Mouse (Mus musculus): Measurements from ENCODE around the gene Tex36. TPM values are rescaled to one million over a fixed set of nuclear protein-coding genes. Genes with fewer than 3 reads are reported as not detected.

The Tex36 gene
- total RNA-seq (2014; rRNA removed; ENCODE audit: low replicate concordance) (not detected in 2 replicates), polyA plus RNA-seq (2015; fragmentation: Nextera tagmentation; extraction: Ambion mirVana) (not detected in 2 replicates)

GRCm38 (mm10) chr7:133602058-133602457 is at the start of gene Tex36:
Gene Tex36 (minus strand): TSS chr7:133602158.
- Histone ChIP-seq H3K27ac (ENCODE audit: low read depth) (no peak within 1 kb of the TSS), H3K9ac (replicated peaks; ENCODE audit: low read depth, low read length) (no peak within 1 kb of the TSS), H3K4me3 (ENCODE audit: low read depth, low read length) (no peak within 1 kb of the TSS), H3K27me3 (ENCODE audit: control insufficient read depth, insufficient read depth, low read length) (no peaks in the 10 kb centered on the region), H3K4me1 (ENCODE audit: control insufficient read depth, insufficient read depth) (no peaks in the 10 kb centered on the region), H3K4me2 (ENCODE audit: low read depth, low read length) (no peak within 1 kb of the TSS), H3K36me3 (replicated peaks; ENCODE audit: control insufficient read depth, insufficient read depth, low read length) (no peaks in the 10 kb centered on the region), H3K9me3 (replicated peaks; ENCODE audit: control insufficient read depth, low read length) (no peaks in the 10 kb centered on the region)
- ATAC-seq (ENCODE audit: insufficient read depth, low read depth), result no peak
- TF ChIP-seq CTCF (IDR thresholded peaks at IDR 0.05; ENCODE audit: low read depth) (no peak), EP300 (IDR thresholded peaks at IDR 0.05; ENCODE audit: low read depth) (no peak)
- 37% methylated on average over 2 of the region's 2 CpGs for WGBS
- DNase-seq (ENCODE audit: low spot score), result no peak

GRCm38 (mm10) chr7:133645716-133646115 is 43.8 kb upstream of the Tex36 start:
- H3K27ac ChIP-seq (ENCODE audit: low read depth), result no peak overlapping the region
- ATAC-seq (ENCODE audit: insufficient read depth, low read depth), result no peak
- DNase-seq (ENCODE audit: low spot score), result no peak
- H3K4me2 ChIP-seq (ENCODE audit: low read depth, low read length), result no peak overlapping the region
- H3K9me3 ChIP-seq (replicated peaks; ENCODE audit: control insufficient read depth, low read length), result no peaks in the 10 kb centered on the region
- H3K4me3 ChIP-seq (ENCODE audit: low read depth, low read length), result no peak overlapping the region
- peaks cover 93% of the 10 kb centered on the region for H3K36me3 ChIP-seq (replicated peaks; ENCODE audit: control insufficient read depth, insufficient read depth, low read length)
- H3K4me1 ChIP-seq (ENCODE audit: control insufficient read depth, insufficient read depth), result no peaks in the 10 kb centered on the region
- WGBS, result 90% methylated on average over 6 of the region's 6 CpGs
- TF ChIP-seq EP300 (IDR thresholded peaks at IDR 0.05; ENCODE audit: low read depth), result no peak
- no peak for TF ChIP-seq CTCF (IDR thresholded peaks at IDR 0.05; ENCODE audit: low read depth)
- H3K27me3 ChIP-seq (ENCODE audit: control insufficient read depth, insufficient read depth, low read length), result no peaks in the 10 kb centered on the region
- no peak overlapping the region for H3K9ac ChIP-seq (replicated peaks; ENCODE audit: low read depth, low read length)

GRCm38 (mm10) chr7:133638821-133639220 is 36.9 kb upstream of the Tex36 start:
- H3K27me3 ChIP-seq (ENCODE audit: control insufficient read depth, insufficient read depth, low read length), result no peaks in the 10 kb centered on the region
- H3K4me2 ChIP-seq (ENCODE audit: low read depth, low read length), result peak overlapping the region; percentile 96
- WGBS, result 89% methylated on average over 13 of the region's 13 CpGs
- ATAC-seq (ENCODE audit: insufficient read depth, low read depth), result no peak
- H3K9ac ChIP-seq (replicated peaks; ENCODE audit: low read depth, low read length), result no peak overlapping the region
- no peak for DNase-seq (ENCODE audit: low spot score)
- no peaks in the 10 kb centered on the region for H3K9me3 ChIP-seq (replicated peaks; ENCODE audit: control insufficient read depth, low read length)
- H3K36me3 ChIP-seq (replicated peaks; ENCODE audit: control insufficient read depth, insufficient read depth, low read length), result peaks cover 34% of the 10 kb centered on the region
- H3K27ac ChIP-seq (ENCODE audit: low read depth), result no peak overlapping the region
- TF ChIP-seq EP300 (IDR thresholded peaks at IDR 0.05; ENCODE audit: low read depth) (no peak), CTCF (IDR thresholded peaks at IDR 0.05; ENCODE audit: low read depth) (no peak)
- H3K4me3 ChIP-seq (ENCODE audit: low read depth, low read length), result peak overlapping the region; percentile 95; the same call in 1 of the 2 replicates
- peaks cover 7% of the 10 kb centered on the region; the same call in 1 of the 2 replicates for H3K4me1 ChIP-seq (ENCODE audit: control insufficient read depth, insufficient read depth)

GRCm38 (mm10) chr7:133638306-133638705 is 36.3 kb upstream of the Tex36 start:
- peaks cover 29% of the 10 kb centered on the region for H3K36me3 ChIP-seq (replicated peaks; ENCODE audit: control insufficient read depth, insufficient read depth, low read length)
- peak overlapping the region; percentile 94 for H3K27ac ChIP-seq (ENCODE audit: low read depth)
- ATAC-seq (ENCODE audit: insufficient read depth, low read depth) (no peak), DNase-seq (ENCODE audit: low spot score) (peak; percentile 14)
- no peaks in the 10 kb centered on the region for H3K27me3 ChIP-seq (ENCODE audit: control insufficient read depth, insufficient read depth, low read length)
- peak overlapping the region; percentile 95 for H3K9ac ChIP-seq (replicated peaks; ENCODE audit: low read depth, low read length)
- 8% methylated on average over 13 of the region's 13 CpGs for WGBS
- no peaks in the 10 kb centered on the region for H3K9me3 ChIP-seq (replicated peaks; ENCODE audit: control insufficient read depth, low read length)
- peak overlapping the region; percentile 96 for H3K4me2 ChIP-seq (ENCODE audit: low read depth, low read length)
- peaks cover 7% of the 10 kb centered on the region; the same call in 1 of the 2 replicates for H3K4me1 ChIP-seq (ENCODE audit: control insufficient read depth, insufficient read depth)
- no peak for TF ChIP-seq EP300 (IDR thresholded peaks at IDR 0.05; ENCODE audit: low read depth)
- TF ChIP-seq CTCF (IDR thresholded peaks at IDR 0.05; ENCODE audit: low read depth), result no peak
- peak overlapping the region; percentile 95 for H3K4me3 ChIP-seq (ENCODE audit: low read depth, low read length)

- peak within 1 kb of the TSS; percentile 94 for H3K27ac ChIP-seq (ENCODE audit: low read depth)
- peak within 1 kb of the TSS; percentile 95 for H3K9ac ChIP-seq (replicated peaks; ENCODE audit: low read depth, low read length)
- peak; percentile 98 for ATAC-seq (ENCODE audit: insufficient read depth, low read depth)
- H3K27me3 ChIP-seq (ENCODE audit: control insufficient read depth, insufficient read depth, low read length), result no peaks in the 10 kb centered on the region
- H3K4me3 ChIP-seq (ENCODE audit: low read depth, low read length), result peak within 1 kb of the TSS; percentile 95
- H3K4me1 ChIP-seq (ENCODE audit: control insufficient read depth, insufficient read depth), result peaks cover 7% of the 10 kb centered on the region; the same call in 1 of the 2 replicates
- peak within 1 kb of the TSS; percentile 96 for H3K4me2 ChIP-seq (ENCODE audit: low read depth, low read length)
- peaks cover 22% of the 10 kb centered on the region for H3K36me3 ChIP-seq (replicated peaks; ENCODE audit: control insufficient read depth, insufficient read depth, low read length)
- H3K9me3 ChIP-seq (replicated peaks; ENCODE audit: control insufficient read depth, low read length), result no peaks in the 10 kb centered on the region
- peak; percentile 100 for DNase-seq (ENCODE audit: low spot score)
- TF ChIP-seq EP300 (IDR thresholded peaks at IDR 0.05; ENCODE audit: low read depth), result peak; percentile 86
- TF ChIP-seq CTCF (IDR thresholded peaks at IDR 0.05; ENCODE audit: low read depth), result no peak
- WGBS, result under 1% methylated on average over 78 of the region's 81 CpGs
Observed at GRCm38 (mm10) chr7:133637361-133638305, 35.7 kb upstream of the Tex36 start, which contains the start of gene Edrf1. Gene Edrf1 (plus strand): TSS chr7:133637543.
